Mouse (Mus musculus) megakaryocyte, adult 5-6 weeks (primary cell): ENCODE data around the gene Unc45b. TPM values are rescaled to one million over a fixed set of nuclear protein-coding genes. Genes with fewer than 3 reads are reported as not detected.
A peak's percentile ranks its signal among the peaks of the same experiment; 100 is the strongest.

Experiments
- ATAC-seq: 2 replicates; pipeline ENCODE4 v1.8.0; 2016; ENCODE audit warnings: mild to moderate bottlenecking, inconsistent platforms; ENCODE audit not compliant: poor library complexity, severe bottlenecking
- total RNA-seq, 2 experiments: library from RNA; stranded (forward) in 1 of 2; stranded (reverse) in 1 of 2; fragments of 153-499, 151-499 nt in 1 of 2; fragments of 221-1000, 200-1000 nt in 1 of 2; gene quantifications; 2 replicates each; pipeline versions ENCODE4 v1.2.3 to v1.2.4; 2015 to 2017

Gene Unc45b
- total RNA-seq (2015) (not detected in 2 replicates), total RNA-seq (2017) (not detected in 2 replicates)

DNA sequence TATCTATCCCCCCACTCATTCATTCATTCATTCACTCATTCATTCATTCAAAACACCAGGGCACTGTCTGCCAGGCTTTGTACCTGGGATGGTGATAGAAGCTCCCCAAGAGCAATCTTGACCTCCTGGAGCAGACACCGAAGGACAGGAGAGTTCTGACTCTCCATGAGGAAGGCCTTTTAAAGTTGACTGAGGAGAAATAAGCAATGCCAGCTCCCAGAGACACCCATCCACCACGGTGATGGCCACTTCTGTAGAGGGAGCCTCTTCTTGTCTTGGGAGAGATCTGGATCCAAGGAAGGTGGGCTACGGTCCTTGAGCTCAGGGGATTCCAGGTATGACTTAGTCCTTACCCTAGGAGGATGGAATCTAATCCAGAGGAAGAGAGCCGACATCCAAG is at the start of gene Unc45b:
TSS of gene Unc45b (plus strand) at position 301 of the 400 bp plus-strand sequence.
- ATAC-seq = no peak

GRCm38 (mm10) chr11:82860759-82861158 is 49.6 kb upstream of the Unc45b start:
- no peak for ATAC-seq

- ATAC-seq = no peak
These were observed 48.8 kb upstream of the Unc45b start for GRCm38 (mm10) chr11:82861558-82861957.

DNA sequence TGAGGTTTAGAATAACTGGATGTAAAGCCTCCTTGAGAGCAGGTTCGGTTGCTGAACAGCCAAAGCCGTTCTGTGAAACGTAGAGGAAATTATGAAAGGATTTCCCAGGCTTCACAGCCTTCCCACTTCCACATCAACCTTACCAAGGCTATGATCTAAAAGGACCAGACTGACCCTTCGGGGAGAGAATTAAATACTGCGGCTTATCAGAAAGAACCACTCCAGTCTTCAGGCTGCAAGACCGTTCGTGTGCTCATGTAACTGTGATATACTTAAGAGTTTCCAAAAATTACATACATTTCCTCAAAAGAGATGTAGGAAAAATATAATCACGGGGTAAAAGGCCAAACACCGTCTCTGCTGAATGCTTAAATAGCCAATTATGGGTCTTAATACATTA is 47.7 kb upstream of the Unc45b start:
- no peak for ATAC-seq

DNA sequence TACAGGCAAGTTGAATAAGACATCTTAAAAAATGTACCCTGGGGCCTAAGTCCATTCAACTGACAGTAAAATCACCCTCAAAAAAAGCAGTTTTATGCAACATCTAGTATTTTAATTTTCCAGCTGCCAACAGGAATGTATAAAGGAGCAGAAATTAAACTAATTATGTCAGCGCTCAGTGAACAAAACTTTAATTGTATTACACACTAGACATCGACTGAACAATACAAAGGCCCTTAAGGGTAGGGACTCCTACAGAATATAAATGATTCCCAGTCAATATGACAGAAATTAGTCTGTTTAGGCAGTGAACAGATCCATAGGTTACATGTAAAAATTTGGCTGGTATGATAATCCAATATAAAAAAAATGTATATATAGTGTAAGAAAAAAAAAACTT is 47.3 kb upstream of the Unc45b start:
- ATAC-seq = no peak

- no peak for ATAC-seq
These were observed 46.8 kb upstream of the Unc45b start for GRCm38 (mm10) chr11:82863488-82863931.

GRCm38 (mm10) chr11:82865957-82866356 is 44.4 kb upstream of the Unc45b start:
- no peak for ATAC-seq

- ATAC-seq = no peak
These were observed 43.3 kb upstream of the Unc45b start for GRCm38 (mm10) chr11:82866850-82867564.

DNA sequence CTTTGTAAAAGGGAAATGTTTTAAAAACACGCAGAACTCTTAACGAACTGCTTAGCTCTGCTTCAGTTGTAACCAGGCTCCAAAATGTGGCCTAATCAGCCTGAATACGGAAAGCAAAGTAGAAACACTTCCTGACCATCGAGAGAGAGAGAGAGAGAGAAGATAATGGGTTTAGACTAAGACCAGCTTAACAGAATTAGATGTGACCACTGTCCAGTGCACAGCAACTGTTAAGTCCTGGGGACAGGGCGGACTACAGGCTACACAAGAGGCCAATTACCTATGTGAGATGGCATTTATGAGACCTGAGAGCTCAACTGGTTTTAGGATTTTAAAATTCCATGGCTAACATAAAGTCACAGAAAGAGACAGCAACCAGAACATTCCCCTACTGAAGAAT is 42.4 kb upstream of the Unc45b start:
- no peak for ATAC-seq

GRCm38 (mm10) chr11:82869506-82870172 is 40.7 kb upstream of the Unc45b start:
- ATAC-seq = no peak

DNA sequence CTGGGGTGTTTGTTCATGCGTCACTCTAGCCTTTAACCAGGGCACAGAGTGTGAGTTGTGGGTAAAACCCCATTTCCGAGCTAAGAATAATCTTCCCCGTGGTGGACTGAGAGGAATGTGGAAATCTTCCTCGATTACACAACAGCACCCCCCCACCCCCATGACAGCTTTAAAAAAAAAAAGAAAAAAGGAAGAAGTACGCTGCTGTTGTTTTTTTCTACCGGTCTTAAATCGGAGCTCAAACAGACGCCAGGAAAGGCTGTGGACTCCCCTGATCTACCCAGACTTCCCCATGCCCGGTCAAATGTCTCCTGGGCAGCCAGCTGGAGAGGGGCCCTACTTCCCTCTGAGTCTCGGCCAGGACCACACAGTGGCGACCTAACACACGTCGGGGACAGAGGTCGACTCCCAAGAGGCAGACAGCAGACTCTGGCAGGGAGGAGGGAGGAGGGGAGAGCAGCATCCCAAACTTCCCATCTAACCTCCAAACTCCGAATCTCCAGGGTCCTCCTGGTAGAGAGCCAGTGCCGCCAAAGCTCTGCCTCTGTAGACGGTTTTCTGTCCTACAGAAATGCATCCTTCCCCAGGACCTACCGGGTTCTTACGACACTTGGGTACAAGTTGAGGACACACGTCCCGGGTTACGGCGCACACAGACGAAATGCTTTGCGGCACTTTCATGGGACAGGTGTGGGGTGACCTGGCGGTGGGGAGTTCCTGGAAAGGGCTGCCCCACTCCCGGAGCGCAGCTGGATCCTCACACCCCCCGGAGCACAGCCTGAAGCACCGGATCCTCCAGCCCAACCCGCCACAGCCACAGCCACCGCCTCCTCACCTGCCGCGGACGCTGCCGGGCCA is 39.9 kb upstream of the Unc45b start:
- peak; percentile 70 for ATAC-seq

GRCm38 (mm10) chr11:82871031-82871446 is 39.3 kb upstream of the Unc45b start, which contains the start of gene Rffl:
Rffl (minus strand) TSS chr11:82871210.
- peak; percentile 79 for ATAC-seq

DNA sequence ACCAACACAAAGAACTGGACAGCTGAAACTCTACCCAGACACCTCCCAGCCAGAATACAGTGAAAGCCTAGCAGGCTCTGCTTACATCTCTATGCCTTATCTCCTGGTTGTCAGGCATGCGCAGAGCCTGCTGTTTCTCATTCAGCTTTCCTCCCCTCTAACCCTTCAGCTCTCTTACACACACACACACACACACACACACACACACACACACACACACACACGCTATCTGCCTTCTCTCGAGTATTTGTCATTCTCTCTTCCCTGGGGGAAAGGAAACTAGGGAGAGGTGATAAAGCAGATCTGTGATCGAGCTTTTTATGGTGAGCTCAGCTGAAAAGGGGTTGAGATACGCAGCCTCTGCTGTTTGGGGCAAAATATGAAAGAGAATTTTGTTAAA is 35.4 kb upstream of the Unc45b start:
- ATAC-seq = no peak

GRCm38 (mm10) chr11:82875631-82876030 is 34.7 kb upstream of the Unc45b start:
- no peak for ATAC-seq

GRCm38 (mm10) chr11:82877726-82878344 is 32.5 kb upstream of the Unc45b start:
- no peak for ATAC-seq

DNA sequence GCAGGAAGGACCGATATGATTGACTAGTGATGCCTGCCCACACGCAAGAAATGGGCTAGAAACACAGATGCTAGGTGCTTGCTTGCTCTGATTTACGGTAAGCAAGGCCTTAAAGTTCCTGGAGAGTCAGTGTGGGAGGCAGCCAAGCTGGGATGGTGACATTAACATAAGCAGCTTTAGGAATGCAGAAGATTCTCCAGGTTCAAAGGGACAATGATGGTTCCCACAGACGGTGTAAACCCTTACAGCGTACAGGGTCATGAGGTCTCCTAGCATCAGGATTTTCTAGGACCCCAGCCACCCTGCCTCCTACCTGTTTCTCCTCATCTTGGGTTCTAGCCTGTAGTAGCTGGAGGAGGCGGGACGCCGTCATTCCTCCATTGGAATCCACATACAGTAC is 27.2 kb upstream of the Unc45b start:
- no peak for ATAC-seq

GRCm38 (mm10) chr11:82886559-82886958 is 23.8 kb upstream of the Unc45b start:
- no peak for ATAC-seq

DNA sequence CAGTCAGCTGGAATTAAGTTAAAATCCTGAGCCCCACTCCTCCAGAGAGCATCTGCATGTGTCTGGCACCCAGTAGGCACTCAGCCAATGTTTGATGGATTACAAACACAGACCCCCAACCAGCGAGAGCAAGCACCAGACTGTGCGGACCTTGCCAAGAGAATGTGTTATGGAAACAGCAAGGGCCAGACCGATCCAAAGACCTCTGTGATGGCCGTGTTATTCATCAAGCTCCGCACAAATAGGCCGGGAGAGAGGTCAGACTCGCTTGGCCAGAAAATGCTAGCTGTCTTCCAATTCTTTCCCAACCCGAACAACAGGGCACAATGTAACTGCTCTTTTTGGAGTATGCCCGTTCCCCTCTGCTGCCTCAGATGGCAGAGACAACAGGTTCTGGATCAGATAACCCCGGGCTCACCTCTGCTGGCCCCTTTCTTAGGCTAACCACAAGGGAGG is 21.8 kb upstream of the Unc45b start:
- ATAC-seq = no peak

GRCm38 (mm10) chr11:82889524-82890341 is 20.6 kb upstream of the Unc45b start:
- peak; percentile 43 for ATAC-seq

DNA sequence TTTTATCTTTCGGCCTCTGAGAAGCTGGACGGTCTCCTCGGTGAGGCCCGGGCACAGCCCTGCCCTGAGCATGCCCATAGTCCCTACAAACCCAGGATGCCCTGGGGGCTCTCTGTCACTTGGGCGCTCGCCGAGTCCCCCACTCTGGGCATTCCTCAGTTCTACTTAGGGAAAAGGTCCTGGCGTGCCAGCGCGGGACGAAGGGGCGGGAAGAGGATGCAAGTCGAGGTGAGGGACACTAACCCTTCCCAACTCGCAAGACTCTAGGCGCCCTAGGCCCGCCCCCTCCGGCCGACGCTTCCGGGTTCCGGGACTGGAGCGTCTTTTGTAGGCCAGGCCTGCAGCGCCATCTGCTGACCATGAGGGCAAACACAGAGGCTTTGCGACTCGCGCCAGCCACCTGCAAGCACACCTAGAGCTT is 20.0 kb upstream of the Unc45b start, which contains the start of gene Rad51d:
TSS of gene Rad51d (minus strand) at position 273 of the 421 bp plus-strand sequence.
- peak; percentile 98 for ATAC-seq
